Mouse (Mus musculus): Measurements from ENCODE around the gene Acvr1.

The Acvr1 gene

DNA sequence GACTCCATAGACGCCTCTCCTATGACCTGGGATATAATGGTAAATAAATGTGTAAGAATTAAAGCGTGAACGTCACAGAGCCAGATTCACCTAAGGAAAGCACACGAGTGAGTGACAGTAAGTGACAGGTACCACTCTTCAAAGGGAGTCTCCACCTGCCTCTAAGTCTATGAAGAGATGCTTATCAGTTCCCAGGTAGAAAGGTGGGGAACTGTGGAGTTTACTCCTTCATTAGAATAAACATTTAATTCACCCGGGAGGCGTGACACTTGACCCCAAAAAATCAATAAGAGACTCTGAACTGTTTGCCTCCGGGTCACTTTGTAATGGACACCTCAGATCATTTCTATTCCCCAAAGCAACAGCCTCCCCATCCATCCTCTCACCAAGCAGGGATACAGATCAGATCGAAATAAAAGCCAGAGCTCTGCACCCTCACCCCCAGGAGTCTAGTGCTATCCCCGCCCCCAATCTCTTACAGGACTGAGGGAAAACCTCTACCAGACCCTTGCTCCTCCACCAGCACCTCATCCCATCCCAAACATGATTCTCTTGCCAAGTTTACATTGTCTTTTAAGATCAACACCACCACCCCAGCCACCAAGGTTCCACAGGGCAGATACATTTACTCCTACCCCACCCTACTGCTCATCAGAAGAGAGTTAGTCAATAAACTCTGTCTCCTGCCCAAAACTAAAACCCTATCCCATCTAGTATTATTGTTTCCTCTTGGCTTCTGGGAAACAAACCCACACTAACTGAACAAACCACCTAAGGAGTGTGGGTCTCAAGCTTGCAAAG is 9.7 kb downstream of the Acvr1 start:
- DNase-seq, result no peak

DNA sequence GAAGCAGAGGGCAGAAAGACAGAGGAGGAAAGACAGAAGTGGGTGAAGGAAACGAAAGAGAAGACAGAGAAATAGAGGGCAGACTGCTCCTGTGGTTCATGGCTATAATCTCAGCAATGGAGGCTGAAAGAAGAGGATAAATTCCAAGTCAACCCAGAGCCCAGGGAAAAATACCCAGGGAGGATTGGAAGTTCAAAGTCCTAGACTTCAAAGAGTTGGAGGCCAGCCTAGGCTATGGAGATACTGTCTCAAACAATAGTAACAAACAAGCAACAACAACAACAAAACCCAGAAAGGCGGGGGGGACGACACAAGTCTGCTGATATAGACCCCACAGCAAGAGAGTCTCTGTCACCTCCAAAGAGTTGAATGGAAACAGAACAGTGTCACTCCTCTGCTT is 14.7 kb downstream of the Acvr1 start:
- no peak for DNase-seq

DNA sequence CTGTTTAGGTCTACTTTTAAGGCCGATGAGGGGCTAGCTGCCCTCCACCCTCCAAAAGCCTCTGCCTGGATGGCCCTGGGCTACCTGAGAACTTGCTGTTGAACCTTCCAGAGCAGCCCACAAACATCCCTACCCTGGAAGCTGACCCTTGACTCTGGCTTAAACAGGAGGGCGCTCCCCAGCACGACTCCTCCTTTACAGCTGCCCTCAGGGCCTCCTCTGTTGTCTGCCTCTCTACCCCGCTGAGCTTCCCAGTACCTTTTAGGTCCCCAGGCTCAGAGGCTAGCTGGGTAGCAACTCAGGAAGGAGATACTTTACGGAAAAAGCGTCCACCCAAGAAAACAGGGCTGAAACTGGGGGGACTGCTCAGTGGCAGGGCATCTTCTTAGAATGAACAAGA is 15.1 kb downstream of the Acvr1 start:
- DNase-seq, result no peak

DNA sequence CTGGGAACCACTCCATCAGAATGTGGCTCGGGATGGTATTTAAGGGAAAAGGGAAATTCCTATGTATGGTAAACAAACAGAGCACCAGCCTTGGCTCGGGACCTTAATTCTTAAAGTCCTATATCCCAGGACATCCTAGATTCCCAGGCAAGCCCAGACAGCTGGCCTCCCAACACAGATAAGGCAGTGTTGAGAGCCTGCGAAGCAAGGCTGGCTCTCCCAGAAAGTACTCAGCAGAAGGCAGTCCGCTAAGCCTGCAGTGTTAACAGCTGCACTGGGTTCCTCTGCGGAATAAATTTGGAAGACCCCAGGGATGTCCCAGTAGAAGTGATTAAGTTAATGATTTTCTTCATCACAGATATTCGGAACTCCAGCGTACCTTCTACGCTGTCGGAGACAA is 16.5 kb downstream of the Acvr1 start:
- DNase-seq, result no peak

DNA sequence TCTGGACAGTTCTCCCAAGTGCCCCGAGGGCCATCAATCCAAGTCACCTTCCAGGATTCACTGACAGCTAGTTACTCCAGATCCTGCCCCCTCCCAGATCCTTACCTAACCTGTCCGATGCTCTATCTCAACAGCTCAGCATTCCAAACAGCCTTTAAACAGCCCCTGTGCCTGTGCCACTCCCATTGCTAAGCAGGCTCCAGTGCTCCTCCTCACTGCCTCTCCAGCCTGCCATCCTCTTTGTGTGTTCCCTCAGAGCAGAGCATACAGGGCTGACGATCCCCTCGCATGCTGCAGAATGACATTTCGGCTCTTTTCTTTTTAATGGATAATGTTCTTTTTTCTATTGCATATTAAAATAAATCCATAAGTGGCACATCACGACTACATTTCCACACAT is 17.0 kb downstream of the Acvr1 start:
- no peak for DNase-seq

DNA sequence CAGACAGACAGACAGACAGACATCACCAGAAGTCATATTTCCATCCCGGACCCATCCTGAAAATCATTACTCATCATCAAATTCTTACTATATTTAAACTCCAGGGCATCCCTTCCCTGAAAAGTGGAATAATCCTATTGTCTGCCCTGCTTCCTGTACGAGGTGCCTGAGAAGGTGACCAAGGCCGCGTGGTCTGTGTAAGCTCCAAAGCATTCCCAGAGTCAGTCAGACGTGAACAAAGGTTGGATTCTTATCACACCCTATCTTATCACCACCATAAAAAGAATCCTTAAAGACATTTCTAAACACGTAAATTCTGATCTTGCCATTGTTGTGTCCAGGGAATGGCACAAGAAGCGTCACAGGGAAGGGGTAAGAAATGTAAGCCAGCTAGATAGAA is 18.0 kb downstream of the Acvr1 start:
- DNase-seq, result no peak

DNA sequence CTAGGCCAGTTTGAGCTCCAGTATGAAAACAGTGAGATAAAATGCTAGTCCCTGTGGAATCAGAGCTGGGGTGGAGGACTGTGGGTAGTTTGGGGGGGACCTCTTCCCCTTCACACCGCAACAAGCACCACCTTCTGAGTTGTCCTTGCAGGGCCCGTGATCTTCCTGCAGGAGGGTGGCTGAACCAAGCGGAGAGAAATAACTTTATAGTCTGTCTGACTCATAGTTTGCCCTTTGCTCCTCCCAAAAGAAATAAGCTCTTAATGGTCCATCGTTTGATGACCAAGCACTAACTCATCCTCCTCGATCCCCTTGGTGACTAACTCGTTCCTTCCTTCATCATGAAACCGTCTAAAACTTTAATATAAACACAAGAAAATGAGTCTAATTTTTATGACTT is 20.7 kb downstream of the Acvr1 start:
- DNase-seq, result no peak

DNA sequence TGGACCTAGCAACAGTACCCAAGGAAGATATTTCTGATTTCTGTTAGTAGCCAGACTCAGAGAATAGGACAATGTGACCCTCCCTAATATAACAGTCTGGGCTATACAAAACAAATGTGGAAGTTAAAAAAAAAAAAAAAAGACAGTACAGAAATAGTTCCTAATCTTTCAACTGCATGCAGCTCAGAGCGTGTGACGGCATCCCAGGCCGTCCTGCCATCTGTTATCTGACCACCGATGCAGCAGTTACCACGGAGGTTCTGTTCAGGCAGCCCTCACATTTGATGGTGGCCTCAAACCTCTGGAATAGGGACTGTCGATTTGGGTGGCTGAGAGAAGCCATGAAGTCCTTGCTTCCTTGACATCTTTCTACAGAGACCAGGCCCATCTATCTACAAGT is 22.6 kb downstream of the Acvr1 start:
- DNase-seq, result no peak

DNA sequence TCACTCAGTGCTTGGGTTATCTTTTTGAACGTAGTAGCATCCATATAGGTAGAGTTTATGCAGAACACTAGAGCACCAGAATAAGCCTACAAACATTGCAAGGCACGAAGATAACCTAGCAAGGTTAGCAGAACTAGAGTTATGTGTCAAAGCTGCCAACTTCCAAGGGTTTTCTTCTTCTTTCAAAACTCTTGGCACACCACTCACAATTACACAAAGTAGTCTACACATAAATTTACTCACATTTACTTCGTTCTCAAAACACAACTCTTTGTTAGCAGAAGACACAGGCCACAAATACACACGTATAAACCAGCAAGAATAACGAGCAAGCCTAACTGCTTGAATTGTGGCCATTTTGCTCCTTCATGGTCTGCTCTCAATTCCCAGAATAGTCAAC is 23.7 kb downstream of the Acvr1 start:
- no peak for DNase-seq

DNA sequence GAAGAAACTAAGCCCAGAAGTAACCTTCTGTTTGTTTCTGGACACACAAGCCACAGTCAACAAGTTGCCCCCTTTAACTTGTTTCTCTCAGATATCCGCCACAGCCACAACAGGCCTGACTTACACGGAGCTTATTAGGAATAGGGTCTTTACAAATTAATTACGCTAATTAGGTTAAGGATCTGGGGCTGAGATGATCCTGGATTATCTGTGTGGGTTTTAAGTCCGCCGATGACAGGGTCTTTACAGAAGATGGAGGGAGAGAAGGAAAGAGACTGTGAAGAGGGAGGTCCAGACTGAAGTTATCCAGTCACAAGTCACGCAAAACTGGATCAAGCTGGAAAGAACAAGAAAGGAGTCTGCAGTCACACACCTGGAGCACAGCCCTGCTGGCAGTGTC is 28.8 kb downstream of the Acvr1 start:
- no peak for DNase-seq

DNA sequence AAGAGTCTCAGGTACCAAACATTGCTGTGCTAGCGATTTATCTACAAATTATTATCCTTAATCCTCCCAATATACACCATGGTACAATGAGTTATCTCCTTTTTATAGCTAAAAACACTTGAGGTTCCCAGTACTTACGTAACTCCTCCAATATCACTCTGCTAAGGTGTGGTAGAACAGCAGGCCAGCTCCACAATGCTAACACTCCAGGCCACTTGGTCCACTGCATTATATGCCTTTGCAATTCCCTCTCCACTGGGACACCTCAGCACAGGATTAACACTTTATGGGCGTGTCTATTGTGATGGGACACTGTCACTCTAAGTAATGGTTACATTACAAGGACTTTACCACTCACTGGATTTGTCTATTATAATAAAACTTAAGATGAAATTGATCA is 30.2 kb downstream of the Acvr1 start:
- no peak for DNase-seq

DNA sequence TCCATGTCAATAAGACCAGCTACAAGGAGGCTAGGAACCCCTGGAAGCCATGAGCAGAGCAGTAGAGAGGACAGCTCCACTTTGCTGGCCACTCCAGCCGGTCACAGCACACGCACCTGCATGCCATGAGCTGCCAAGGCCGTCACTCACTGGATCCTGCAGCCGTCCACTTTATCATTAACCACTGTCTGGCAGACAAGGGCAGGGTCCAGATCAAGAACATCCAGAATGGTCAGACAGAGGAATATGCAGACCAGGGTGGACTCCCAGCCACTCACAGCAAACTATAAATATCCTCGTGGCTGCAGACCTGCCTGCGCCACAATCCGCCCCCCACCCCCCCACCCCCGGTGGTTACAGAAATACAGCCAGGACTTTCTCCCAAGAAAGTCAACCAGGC is 31.7 kb downstream of the Acvr1 start:
- DNase-seq, result peak; percentile 81

DNA sequence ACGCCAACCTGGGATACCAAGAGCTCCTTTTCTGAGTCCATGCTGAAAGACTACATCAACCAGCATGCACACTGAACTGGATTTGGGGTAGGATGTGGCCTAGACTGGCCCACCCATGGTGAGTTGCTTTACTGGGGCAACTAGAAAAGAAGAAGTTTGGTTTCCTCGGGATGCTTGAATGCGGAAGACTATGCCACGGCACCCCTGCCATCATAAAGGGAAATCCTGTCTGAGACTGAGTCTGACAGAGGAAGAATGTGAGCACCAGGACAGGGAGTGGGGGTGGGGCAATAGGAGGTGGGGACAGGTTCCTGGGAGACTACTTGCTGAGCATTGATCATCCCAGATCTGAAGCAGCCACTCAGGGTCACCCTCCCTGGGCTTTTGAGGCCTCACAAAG is 32.6 kb downstream of the Acvr1 start:
- no peak for DNase-seq

DNA sequence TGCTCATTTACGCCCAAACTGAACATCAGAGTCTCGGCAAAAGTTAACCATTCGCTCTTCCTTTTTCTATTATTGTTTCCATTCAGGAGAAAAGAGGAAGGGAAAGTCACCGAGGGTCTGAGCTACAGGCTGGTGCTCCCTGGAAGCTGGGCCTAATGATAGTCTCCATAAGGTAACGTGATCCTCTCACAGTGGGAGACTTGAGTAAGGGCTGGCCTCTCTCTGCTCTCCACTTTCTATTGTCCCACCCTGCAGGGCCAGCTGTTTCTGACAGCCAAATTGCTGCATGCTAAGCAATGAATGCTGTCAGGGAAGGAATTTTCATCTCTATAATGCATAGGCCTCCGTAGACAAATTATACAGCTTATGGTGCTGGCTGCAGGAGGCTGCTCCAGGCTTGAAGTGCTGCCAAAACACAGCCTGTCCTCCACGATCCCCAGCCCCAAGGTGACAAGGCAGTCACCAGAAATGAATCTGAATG is 33.4 kb downstream of the Acvr1 start:
- no peak for DNase-seq

DNA sequence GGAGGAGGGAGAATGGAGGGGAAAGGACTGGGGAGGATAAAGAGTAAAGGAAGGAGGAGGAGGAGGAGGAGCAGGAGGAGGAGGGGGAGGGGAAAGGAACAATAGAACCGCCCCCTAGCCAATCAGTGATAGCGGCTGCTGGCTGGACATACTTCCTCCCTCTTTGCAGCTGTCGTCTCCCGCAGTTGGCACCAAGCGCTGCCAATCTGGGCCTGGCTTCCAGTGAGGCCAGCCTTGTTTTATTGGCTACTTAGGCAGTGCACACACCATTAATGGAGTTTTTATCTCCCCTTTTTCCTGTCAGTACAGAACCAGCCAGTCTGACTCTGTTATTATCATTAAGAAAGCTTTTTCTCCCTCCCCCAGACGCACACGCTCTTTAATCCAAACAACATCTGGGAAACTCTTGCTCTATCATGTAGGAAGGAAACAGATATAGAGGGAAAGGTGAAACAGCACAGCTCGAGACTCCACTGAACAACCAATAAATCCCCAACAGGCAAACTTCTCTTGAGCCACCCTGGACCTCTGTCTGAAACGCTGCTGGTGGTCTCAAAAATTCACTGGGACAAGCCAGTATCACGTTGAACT is 34.6 kb downstream of the Acvr1 start:
- DNase-seq, result peak; percentile 80

DNA sequence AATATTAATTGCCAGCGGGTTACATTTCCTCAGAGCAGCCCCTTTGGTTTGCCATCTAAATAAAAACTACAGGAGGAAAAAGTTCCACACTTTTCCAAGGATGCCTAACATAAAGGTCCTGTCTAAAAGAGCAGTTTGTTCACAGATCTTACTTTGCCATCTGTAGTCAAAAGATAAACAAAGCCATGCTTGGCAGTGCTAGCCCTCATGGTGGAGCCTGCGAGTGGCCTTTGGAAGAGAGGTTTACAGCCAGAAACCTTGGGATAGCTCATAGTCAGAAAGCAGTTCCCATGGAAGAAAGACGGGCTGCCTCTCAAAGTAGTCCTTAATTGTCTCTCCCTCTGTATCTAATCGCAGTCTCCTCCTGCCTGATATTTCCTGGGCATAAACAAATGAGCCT is 36.4 kb downstream of the Acvr1 start:
- no peak for DNase-seq

DNA sequence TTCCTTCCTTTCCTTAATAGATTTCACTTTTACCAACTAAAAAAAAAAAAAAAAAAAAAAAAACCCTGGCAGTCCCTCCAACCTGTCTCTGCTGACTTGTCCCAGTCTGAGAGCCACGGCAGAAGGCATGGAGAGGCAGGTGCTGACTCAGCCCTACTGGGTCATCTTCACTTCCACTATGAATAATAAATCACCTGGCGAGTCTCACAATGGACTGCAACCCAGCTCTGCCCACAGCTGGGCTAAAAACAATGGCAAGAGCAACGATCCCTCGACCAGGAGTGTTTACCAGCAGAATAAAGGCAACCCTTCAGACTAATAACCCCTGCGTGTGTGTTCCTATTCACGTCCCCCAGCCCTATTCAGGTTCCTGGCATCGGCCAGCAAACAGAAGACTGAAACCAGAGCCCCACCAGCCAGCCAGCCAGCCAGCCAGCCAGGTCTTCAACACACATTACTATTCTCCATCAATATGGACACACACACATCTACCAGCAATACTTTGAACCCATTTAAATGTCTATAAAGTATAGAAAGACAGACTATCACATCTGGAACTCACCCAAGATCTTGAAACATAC is 37.0 kb downstream of the Acvr1 start:
- peak; percentile 47 for DNase-seq

DNA sequence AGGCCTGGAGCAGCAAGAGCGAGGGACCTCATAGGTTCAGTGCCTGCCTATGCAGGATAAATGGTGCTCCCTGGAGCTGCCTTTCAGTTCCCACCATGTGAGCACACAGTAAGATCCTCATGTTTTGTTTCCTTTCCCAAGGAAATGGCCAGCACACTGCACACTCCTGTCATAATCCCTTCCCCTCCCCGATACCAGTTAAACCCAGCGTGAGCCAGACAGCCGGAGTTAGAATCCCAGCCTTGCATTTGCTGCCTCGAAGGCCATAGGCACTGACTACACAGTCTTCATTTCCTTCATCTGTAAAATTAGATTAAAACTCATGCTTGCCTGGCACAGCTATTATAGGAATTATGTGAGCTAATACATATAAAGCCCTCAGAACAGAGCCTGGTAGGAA is 37.6 kb downstream of the Acvr1 start:
- no peak for DNase-seq

DNA sequence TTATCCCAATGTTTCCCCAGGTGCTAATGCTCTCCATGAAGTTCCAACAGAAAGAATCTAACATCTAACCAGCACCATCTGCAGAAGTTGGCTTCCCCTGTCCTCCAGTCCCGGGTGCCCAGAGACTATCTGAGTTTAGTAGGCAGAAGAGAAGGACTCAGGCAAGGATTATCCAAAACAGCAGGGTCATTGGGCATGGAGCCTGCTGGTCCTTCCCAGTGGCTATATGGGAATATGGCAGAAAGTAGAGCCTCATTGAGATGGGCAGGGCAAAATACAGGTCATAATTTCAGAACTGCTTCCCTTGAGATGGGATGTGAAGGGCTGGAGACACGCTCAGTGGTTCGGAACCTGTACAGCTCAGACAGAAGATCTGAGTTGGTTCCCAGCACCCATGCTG is 39.2 kb downstream of the Acvr1 start:
- DNase-seq, result no peak

DNA sequence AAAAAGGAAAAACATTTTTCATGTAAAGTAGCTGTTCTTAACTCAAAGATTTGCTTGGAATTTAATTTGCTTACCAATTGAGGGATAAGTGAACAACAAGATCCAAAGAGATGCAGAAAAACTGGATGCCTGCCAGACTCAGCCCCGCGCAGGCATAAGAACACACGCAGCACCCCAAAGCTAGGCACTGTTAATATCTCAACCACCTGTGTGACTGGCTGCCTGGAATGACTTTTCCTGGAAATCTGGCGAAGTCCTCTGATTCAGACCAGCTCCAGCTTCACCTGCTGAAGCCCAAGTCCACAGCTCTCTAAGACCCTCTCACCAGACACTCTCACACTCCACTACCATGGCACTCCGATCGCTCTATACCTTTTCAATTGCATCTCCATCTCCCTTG is 42.6 kb downstream of the Acvr1 start:
- DNase-seq, result peak; percentile 53

DNA sequence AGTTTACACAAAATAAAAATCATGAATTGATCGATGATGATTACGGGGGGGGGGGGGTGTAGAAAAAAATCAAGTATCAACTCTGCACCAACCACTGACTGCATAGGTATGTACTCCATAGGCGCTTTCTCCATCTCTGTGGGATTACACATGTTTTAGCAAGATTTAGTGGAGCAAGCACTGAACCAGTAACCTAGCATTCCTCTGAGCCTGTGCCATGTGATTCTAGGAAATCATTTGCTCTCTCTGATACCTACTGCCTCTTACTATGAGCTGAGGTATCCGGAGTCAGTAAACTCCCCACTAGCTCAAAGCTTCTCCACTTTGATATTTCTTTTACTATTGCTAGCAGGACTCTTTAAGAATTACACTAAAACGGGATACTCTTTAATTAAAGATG is 43.1 kb downstream of the Acvr1 start:
- DNase-seq, result no peak

DNA sequence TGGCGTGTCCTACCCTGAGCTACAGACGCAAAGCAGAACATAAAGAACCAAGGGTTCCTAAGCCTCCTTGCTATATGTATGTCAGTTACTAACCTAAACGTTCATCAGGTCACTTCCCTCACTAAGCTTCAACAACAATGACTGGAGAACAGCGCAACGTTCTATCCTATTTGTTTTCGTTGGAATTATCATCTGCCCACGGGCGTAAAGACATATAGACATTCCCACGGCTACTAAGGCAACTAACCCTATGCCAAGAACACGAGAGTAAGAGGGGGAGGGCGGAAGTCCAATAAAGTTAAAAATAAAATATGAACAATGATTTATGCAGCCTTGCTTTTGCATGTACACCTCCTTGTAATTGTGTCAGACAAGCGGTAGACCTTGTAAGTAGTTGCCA is 43.9 kb downstream of the Acvr1 start:
- DNase-seq, result no peak

DNA sequence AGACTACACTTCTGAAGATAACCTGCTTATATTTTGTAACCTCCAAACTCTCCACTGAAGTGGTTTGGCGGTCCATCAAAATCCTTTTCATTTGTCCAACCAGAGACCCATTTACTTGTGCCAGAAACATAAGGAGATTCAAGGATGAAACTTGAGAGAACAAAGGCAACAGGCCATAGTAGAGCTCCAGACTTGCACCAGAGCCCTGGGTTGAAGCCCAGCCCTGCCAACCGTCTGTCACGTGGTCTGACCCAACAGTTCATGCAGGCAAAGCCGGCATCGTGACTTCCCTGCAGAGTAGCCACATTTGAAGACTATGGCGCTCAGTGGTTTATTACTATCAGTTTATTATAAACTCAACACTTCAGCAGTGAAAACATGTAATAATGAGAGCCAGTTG is 45.3 kb downstream of the Acvr1 start:
- DNase-seq, result no peak

DNA sequence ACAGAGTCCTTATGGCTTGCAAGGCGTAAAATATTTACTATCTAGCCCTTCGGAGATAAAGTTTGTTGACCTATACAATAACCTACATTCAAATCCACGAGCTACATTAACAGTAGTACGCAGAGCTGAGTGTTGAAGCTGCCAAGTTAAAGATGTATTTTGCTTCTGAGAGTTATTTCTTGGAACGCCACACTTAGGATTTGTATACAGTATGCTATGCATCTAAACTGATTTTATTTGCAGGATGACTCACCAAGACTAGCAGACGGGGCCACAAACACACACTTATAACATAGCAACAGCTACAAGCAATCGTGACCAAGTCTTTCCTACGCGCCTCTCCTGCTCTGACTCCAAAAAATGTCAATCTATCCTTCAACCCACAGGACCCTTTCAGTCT is 46.2 kb downstream of the Acvr1 start:
- DNase-seq, result no peak

DNA sequence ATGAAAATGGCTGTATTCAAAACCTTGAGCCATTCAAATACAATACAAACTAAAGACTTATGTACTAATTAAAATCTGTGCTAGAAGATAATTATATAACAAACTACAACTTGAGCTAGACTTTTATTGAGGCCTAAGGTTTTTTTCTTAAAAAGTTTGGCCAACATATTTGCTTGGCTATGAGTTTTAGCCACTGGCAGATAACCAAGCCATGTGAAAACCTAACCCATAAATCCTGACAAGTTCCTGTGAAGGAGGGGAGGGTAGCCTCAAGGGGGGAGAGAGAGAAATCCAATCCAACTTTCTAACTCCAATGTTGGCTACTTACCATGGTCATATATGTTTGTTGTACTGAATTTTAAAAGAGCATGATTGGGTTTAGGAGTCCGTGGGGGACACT is 48.4 kb downstream of the Acvr1 start:
- DNase-seq, result no peak
